Mouse (Mus musculus): ENCODE measurements around the gene Qpctl. TPM values are rescaled to one million over a fixed set of nuclear protein-coding genes. Genes with fewer than 3 reads are reported as not detected.

Qpctl gene
- polyA plus RNA-seq, 2 experiments, result 11.1 to 13.2 TPM

DNA sequence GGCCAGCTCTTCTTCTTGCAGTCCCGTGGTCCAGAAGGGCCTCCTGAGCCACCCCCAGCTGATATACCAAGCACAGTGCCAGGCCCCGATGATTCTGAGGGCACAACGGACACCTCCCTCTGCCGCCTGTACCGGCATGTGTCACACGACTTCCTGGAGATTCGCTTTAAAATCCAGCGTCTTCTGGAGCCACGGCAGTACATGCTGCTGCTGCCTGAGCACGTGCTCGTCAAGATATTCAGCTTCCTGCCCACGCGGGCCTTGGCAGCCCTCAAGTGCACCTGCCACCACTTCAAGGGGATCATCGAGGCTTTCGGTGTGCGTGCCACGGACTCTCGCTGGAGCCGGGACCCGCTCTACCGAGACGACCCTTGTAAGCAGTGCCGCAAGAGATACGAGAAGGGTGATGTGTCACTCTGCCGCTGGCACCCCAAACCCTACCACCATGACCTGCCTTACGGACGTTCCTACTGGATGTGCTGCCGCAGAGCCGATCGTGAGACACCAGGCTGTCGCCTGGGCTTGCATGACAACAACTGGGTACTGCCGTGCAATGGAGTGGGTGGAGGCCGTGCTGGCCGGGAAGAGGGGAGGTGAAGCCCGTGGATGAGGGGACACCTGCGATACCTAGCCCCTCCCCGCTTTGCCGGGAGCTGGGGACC is 12.3 kb downstream of the Qpctl start:
- TF ChIP-seq POLR2A (IDR thresholded peaks at IDR 0.05; ENCODE audit: borderline replicate concordance, extremely low read depth, insufficient read depth, insufficient read length), result no peak
- Histone ChIP-seq H3K4me3 (replicated peaks; ENCODE audit: low read length) (no peak overlapping the region), H3K9ac (ENCODE audit: low read depth, low read length, severe bottlenecking) (no peak overlapping the region), H3K27ac (replicated peaks; ENCODE audit: low read depth, low read length) (no peak overlapping the region), H3K9me3 (ENCODE audit: control insufficient read depth, low read length) (no peaks in the 10 kb centered on the region), H3K4me2 (replicated peaks; ENCODE audit: low read depth, low read length, severe bottlenecking) (no peak overlapping the region), H3K36me3 (ENCODE audit: control insufficient read depth, insufficient read depth, low read length) (peaks cover 57% of the 10 kb centered on the region), H3K27me3 (ENCODE audit: control insufficient read depth, insufficient read depth, low read length) (no peaks in the 10 kb centered on the region), H3K4me1 (ENCODE audit: control insufficient read depth, insufficient read depth, low read length) (peaks cover 3% of the 10 kb centered on the region; the same call in 1 of the 2 replicates)
- DNase-seq (ENCODE audit: low spot score), result no peak
- ATAC-seq (ENCODE audit: low FRiP score, low read depth), result no peak
- 91% methylated on average over 38 of the region's 38 CpGs for WGBS

DNA sequence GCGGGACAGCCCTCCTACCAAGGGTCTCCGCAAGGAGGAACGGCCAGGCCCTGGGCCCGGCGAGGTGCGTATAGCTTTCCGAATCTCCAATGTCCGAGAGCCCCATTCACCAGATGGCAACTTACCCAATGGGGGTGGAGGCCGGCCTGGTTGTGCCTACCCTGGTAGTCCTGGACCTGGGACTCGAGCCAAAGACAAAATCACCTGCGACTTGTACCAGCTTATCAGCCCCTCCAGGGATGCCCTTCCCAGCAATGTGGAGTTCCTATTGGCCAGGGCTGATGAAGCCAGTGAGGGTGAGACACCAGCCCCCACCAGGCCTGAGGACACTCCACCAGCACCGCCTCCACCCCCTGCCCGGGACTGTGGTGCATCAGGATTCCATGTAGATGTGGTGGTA is 12.9 kb downstream of the Qpctl start:
- Histone ChIP-seq H3K9me3 (ENCODE audit: control insufficient read depth, low read length) (no peaks in the 10 kb centered on the region), H3K9ac (ENCODE audit: low read depth, low read length, severe bottlenecking) (no peak overlapping the region), H3K4me1 (ENCODE audit: control insufficient read depth, insufficient read depth, low read length) (peaks cover 5% of the 10 kb centered on the region; the same call in 1 of the 2 replicates), H3K27ac (replicated peaks; ENCODE audit: low read depth, low read length) (no peak overlapping the region), H3K4me3 (replicated peaks; ENCODE audit: low read length) (no peak overlapping the region), H3K36me3 (ENCODE audit: control insufficient read depth, insufficient read depth, low read length) (peaks cover 55% of the 10 kb centered on the region), H3K4me2 (replicated peaks; ENCODE audit: low read depth, low read length, severe bottlenecking) (no peak overlapping the region), H3K27me3 (ENCODE audit: control insufficient read depth, insufficient read depth, low read length) (no peaks in the 10 kb centered on the region)
- no peak for TF ChIP-seq POLR2A (IDR thresholded peaks at IDR 0.05; ENCODE audit: borderline replicate concordance, extremely low read depth, insufficient read depth, insufficient read length)
- 97% methylated on average over 13 of the region's 13 CpGs for WGBS
- DNase-seq (ENCODE audit: low spot score) (no peak), ATAC-seq (ENCODE audit: low FRiP score, low read depth) (no peak)

DNA sequence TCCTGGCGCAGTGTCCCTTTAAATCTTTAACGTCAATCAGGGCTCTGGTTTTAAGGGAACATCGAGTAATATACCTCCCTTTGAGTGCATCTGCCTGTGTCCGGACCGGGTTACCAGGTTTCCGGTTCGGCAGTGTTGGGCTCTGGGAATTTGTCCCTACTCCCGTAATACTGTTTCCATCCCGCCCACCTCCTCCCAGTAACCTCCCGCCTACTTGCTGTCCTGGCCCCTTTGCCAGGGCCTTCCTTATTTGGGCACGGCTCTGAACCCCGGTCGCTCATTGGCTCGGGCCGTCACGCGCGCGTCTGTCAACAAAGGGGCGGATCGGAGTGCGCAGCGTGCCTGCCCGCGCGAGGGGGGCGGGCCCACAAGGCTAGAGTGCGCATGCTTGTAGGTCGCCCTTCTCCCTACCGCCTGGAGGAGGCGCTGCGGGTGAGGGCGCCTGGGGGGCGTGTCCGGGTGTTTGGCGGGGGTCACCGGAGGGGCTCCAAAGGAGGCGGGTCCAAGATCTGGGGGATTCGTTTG is 17.7 kb downstream of the Qpctl start:
- Histone ChIP-seq H3K4me2 (replicated peaks; ENCODE audit: low read depth, low read length, severe bottlenecking) (peak overlapping the region; percentile 66), H3K27me3 (ENCODE audit: control insufficient read depth, insufficient read depth, low read length) (no peaks in the 10 kb centered on the region), H3K27ac (replicated peaks; ENCODE audit: low read depth, low read length) (peak overlapping the region; percentile 68), H3K9ac (ENCODE audit: low read depth, low read length, severe bottlenecking) (peak overlapping the region; percentile 47), H3K36me3 (ENCODE audit: control insufficient read depth, insufficient read depth, low read length) (peaks cover 17% of the 10 kb centered on the region), H3K4me3 (replicated peaks; ENCODE audit: low read length) (peak overlapping the region; percentile 43), H3K9me3 (ENCODE audit: control insufficient read depth, low read length) (no peaks in the 10 kb centered on the region), H3K4me1 (ENCODE audit: control insufficient read depth, insufficient read depth, low read length) (peaks cover 9% of the 10 kb centered on the region; the same call in 1 of the 2 replicates)
- ATAC-seq (ENCODE audit: low FRiP score, low read depth) (peak; percentile 99), DNase-seq (ENCODE audit: low spot score) (peak; percentile 98)
- under 1% methylated on average over 39 of the region's 39 CpGs for WGBS
- TF ChIP-seq POLR2A (IDR thresholded peaks at IDR 0.05; ENCODE audit: borderline replicate concordance, extremely low read depth, insufficient read depth, insufficient read length), result no peak

DNA sequence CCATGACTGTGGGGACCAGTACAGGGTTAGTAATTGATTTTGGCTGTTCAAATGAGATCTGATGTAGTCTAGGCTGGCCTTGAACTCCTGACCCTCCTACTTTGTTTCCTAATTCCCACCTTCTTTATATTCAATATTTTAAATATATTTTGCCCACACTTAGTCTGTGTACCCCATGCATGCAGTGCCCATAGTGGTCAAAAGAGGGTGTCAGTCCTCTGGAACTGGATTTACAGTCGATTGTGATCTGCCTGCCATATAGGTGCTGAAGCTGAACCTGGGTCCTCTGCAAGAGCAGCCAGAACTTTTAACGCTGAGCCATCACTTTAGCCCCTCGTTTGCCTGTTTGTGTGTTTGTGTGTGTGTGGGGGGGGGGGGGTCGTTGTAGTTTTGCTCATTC is 18.4 kb downstream of the Qpctl start:
- DNase-seq (ENCODE audit: low spot score) (no peak), ATAC-seq (ENCODE audit: low FRiP score, low read depth) (no peak)
- peak overlapping the region; percentile 66 for H3K4me2 ChIP-seq (replicated peaks; ENCODE audit: low read depth, low read length, severe bottlenecking)
- H3K27ac ChIP-seq (replicated peaks; ENCODE audit: low read depth, low read length), result peak overlapping the region; percentile 44; the same call in 1 of the 2 replicates
- H3K36me3 ChIP-seq (ENCODE audit: control insufficient read depth, insufficient read depth, low read length), result peaks cover 11% of the 10 kb centered on the region
- peak overlapping the region; percentile 43 for H3K4me3 ChIP-seq (replicated peaks; ENCODE audit: low read length)
- no peaks in the 10 kb centered on the region for H3K27me3 ChIP-seq (ENCODE audit: control insufficient read depth, insufficient read depth, low read length)
- no peaks in the 10 kb centered on the region for H3K9me3 ChIP-seq (ENCODE audit: control insufficient read depth, low read length)
- H3K9ac ChIP-seq (ENCODE audit: low read depth, low read length, severe bottlenecking), result peak overlapping the region; percentile 22
- 26% methylated on average over 4 of the region's 4 CpGs for WGBS
- no peak for TF ChIP-seq POLR2A (IDR thresholded peaks at IDR 0.05; ENCODE audit: borderline replicate concordance, extremely low read depth, insufficient read depth, insufficient read length)
- peaks cover 9% of the 10 kb centered on the region; the same call in 1 of the 2 replicates for H3K4me1 ChIP-seq (ENCODE audit: control insufficient read depth, insufficient read depth, low read length)

DNA sequence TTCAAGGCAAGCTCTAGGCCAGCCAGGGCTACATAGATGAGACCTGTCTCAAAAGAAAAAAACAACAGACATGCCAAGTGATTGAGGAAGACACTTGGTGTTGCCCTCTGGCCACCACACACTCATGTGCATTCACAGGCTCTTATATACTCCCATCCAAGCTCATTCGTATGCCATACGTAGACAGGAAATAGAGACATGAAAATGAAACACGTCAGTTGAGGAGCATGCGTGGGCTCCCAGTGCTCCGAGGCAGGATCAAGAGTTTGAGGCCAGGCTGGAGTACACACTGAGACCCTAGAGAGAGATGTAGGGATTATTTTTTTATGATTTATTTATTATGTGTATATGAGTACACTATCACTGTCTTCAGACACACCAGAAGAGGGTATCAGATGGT is 19.7 kb downstream of the Qpctl start:
- Histone ChIP-seq H3K4me3 (replicated peaks; ENCODE audit: low read length) (no peak overlapping the region), H3K9me3 (ENCODE audit: control insufficient read depth, low read length) (no peaks in the 10 kb centered on the region), H3K36me3 (ENCODE audit: control insufficient read depth, insufficient read depth, low read length) (0 out of 2 replicates have a peak, but pooled peaks cover 6% of the 10 kb centered on the region), H3K4me1 (ENCODE audit: control insufficient read depth, insufficient read depth, low read length) (peaks cover 9% of the 10 kb centered on the region; the same call in 1 of the 2 replicates), H3K27me3 (ENCODE audit: control insufficient read depth, insufficient read depth, low read length) (no peaks in the 10 kb centered on the region), H3K4me2 (replicated peaks; ENCODE audit: low read depth, low read length, severe bottlenecking) (no peak overlapping the region), H3K27ac (replicated peaks; ENCODE audit: low read depth, low read length) (no peak overlapping the region), H3K9ac (ENCODE audit: low read depth, low read length, severe bottlenecking) (no peak overlapping the region)
- no peak for ATAC-seq (ENCODE audit: low FRiP score, low read depth)
- no peak for DNase-seq (ENCODE audit: low spot score)
- WGBS, result 98% methylated on average over 5 of the region's 5 CpGs
- no peak for TF ChIP-seq POLR2A (IDR thresholded peaks at IDR 0.05; ENCODE audit: borderline replicate concordance, extremely low read depth, insufficient read depth, insufficient read length)
